Mouse (Mus musculus): ENCODE data around the gene Tbc1d2. TPM values are rescaled to one million over a fixed set of nuclear protein-coding genes. Genes with fewer than 3 reads are reported as not detected.

Tbc1d2 gene
- total RNA-seq, 2 experiments from 2014 or later: 4.0 to 4.4 TPM

DNA sequence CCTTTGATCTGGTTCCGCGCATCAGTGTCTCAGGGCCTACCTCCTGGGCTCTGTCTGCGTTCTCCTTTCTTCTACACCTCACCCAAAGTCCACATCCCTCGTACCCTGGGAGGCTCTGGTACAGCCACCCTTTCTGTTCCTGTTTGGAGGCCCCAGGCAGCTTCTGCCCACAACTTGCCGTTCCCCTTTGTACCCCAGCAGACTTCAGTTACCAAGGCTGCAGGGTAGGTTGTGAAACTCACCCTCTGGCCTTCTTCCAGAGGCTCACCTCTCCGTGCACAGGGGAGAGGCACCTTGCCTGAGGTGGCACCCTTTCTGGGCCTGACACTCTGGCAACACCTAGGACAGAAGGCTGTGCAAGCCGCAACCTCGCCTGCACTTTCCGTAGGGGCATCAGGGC lies 94.2 kb downstream of the Tbc1d2 start:
- no peak for DNase-seq (ENCODE audit: low spot score in 2 of 2)

Other genes with a start within 250 kb of the Tbc1d2 start
- not detected for gene Hemgn, start 236.7 kb downstream of the Tbc1d2 start, total RNA-seq (2021)
- 10 to 100 TPM; 41.5 to 45.7 TPM for gene Anp32b, start 199.3 kb downstream of the Tbc1d2 start, total RNA-seq (2021)
- gene Nans, start 161.0 kb downstream of the Tbc1d2 start, total RNA-seq (2021): 10 to 100 TPM; 14.8 to 19.2 TPM
- 1 to 10 TPM in 1 of 2 experiments, under 1 TPM in 1; 0.74 to 1.3 TPM for gene Trim14, start 114.1 kb downstream of the Tbc1d2 start, total RNA-seq (2021)
- gene Coro2a, start 48.0 kb downstream of the Tbc1d2 start, total RNA-seq (2021): 10 to 100 TPM; 23.5 to 26.2 TPM